Mouse (Mus musculus) cortical plate, adult 2 months (tissue): ENCODE results near the gene Igsf8. TPM values are rescaled to one million over a fixed set of nuclear protein-coding genes. Genes with fewer than 3 reads are reported as not detected.

ENCODE experiments used
- H3K27ac ChIP-seq: fragments of 200-500 bp; 2 replicates; pipeline ENCODE4 v1.5.1; 2012; ENCODE audit warnings: low read length, control low read depth, inconsistent platforms; ENCODE audit not compliant: insufficient read depth
- H3K4me1 ChIP-seq: fragments of 200-500 bp; 2 replicates; pipeline ENCODE4 v1.6.1; 2011; ENCODE audit warnings: low read length; ENCODE audit not compliant: control insufficient read depth, insufficient read depth
- H3K4me3 ChIP-seq: fragments of 200-500 bp; 2 replicates; pipeline ENCODE4 v1.5.1; 2011; ENCODE audit warnings: mild to moderate bottlenecking, low read length, control low read depth; ENCODE audit not compliant: insufficient read depth
- CTCF ChIP-seq: fragments of 200-500 bp; IDR thresholded peaks from 2 replicates; pipeline ENCODE4 v1.5.1; 2011; ENCODE audit warnings: mild to moderate bottlenecking, control low read depth, low read length; ENCODE audit not compliant: insufficient read depth; ENCODE audit errors: extremely low read depth
- POLR2A ChIP-seq: fragments of 200-500 bp; IDR thresholded peaks from 2 replicates; pipeline ENCODE4 v1.6.1; 2011; ENCODE audit warnings: mild to moderate bottlenecking, low read length, control low read depth; ENCODE audit not compliant: insufficient read depth; ENCODE audit errors: extremely low read depth
- polyA plus RNA-seq: library from polyadenylated mRNA; depleted of rRNA; stranded (reverse); fragments of >200 nt; gene quantifications from 2 replicates; pipeline ENCODE4 v1.2.3, GENCODE M21; 2012

Gene Igsf8
- polyA plus RNA-seq, 1 experiment = 318 TPM

DNA sequence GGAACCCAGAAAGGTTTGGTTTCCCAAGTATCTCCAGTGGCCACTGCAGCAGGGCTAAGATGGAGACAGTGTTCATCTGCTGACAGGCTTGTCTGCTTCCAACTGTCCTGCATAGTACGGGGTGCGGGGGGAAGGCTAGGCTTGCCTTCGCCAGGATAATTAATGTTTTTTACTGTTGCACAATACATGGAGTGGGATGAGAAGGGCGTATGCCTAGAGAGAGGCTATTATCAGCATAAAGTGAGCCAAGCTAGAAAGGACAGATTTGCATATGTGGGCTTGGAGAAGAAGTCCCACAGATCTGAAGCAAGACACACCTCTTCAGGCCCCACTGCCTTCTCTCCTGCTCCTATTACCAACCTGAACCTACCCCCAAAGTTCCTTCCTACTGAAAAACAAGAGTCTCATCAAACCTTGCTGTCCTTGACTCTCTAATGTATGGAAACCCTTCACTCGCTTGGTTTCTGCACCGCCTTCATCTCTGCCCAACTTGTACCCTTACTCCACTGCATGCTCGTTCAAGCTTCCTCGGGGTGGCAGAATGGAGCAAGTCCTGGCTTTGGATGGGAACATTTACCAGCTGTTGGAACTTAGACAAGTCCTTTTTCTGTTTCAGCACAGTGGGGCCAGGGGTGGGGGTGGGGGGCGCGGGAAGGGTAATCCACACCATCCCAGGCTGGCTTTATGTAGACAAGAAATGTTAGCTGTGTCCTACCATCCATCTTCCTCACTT, 20.2 kb downstream of the Igsf8 start:
- TF ChIP-seq CTCF (peak; percentile 31; the same call in 1 of the 2 replicates), POLR2A (peak; percentile 4; the same call in 1 of the 2 replicates)
- H3K27ac ChIP-seq = peak overlapping the region; percentile 27; the same call in 1 of the 2 replicates

DNA sequence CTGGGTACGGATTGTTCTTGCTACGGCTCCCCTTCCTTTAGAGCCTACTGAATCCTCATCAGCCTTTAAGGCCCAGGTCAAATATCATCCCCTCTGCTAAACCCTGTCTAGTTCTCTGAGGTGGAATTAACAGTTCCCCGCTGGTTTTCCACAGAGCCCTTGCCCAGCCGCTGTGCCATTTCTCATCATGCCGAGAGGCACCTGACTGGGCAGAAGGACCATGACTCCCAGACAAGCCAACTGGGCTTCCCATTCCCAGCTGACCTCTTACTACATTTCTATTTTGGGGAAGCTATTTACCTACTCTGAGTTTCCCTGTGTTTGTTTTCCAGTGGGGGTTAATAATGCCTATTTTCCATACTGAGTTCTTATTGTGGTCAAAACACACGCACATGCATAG, 21.6 kb downstream of the Igsf8 start:
- H3K4me1 ChIP-seq = peaks cover 9% of the 10 kb centered on the region
- H3K27ac ChIP-seq = 0 out of 2 replicates have a peak overlapping the region, but pooled peaks have one; percentile 25
- no peak overlapping the region for H3K4me3 ChIP-seq
- TF ChIP-seq CTCF (no peak), POLR2A (no peak)

More for the DNA sequence above, 20.2 kb downstream of the Igsf8 start:
- Histone ChIP-seq H3K4me1 (peaks cover 9% of the 10 kb centered on the region), H3K4me3 (no peak overlapping the region)

DNA sequence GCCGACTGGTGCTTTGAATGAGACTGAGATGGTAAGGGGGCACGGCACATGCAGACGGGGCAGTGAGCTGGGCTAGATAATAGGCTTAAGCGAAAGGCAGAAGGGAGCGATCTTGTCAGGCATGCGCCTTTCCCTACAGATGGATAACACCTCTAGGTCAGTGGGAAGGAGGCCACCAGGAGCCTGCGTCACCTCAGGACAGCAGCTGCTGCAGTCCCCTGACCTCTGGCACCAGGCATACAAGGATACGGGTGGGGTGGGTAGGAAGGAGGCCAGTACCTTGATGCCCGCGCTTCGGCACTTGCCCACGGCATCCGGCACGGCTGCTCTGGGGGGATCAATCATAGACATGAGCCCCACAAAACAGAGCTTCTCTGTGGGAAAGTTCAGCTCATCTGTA, 22.8 kb downstream of the Igsf8 start:
- Histone ChIP-seq H3K27ac (no peak overlapping the region), H3K4me1 (peaks cover 9% of the 10 kb centered on the region), H3K4me3 (no peak overlapping the region)
- TF ChIP-seq CTCF = no peak
- no peak for TF ChIP-seq POLR2A

DNA sequence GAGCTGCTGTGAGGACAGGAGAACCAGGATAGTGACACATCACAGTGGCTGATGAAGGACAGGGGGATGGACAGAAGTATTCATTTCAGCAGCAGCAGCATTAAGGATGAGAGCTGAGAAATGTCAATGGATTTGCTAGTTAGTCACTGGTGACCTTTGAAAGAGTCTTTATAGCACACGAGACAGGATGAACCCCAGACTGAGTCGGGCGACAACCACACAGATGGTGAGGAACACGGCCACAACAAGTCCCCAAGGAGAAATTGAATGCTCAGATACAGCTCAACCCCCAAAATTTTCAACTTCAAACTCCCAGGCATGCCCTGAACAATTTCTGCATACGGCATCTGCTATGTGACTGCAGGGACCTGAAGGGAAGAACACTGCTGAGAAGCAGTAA, 25.3 kb downstream of the Igsf8 start:
- Histone ChIP-seq H3K27ac (no peak overlapping the region), H3K4me1 (peaks cover 2% of the 10 kb centered on the region), H3K4me3 (no peak overlapping the region)
- TF ChIP-seq CTCF (no peak), POLR2A (no peak)

DNA sequence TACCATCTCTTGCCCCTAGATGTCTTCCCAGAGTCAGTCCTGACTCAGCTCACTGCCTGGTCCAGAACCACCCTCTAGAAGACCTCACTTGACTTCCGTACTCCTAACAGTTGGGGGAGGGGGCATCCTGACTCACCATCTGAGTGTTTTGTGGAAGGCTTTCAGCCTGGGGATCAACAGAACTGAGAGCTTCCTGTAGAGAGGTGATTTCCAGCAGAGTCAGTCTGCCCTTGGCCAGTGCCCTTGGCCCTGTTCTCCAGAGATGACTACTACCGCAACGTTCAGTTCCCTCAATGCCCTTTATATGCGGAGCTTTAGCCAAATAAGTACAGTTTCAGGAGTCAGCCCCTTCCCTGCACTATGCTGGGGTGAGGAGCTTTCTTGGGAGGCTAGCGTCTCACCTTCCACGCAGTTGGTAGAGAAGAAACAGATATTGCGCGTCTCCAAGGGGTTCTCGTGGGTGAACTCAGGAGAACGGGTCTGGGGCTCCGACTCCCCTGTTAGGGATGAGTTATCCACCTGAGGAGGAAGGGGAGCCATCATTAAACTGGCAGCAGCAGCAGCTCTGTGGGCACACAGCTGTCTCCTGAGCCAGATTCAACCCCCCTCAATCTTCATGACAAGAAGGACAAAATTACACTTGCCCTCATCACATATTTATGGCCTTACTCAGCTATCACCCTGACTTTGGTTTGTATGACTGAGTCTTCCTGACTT, 27.6 kb downstream of the Igsf8 start:
- no peak overlapping the region for H3K4me3 ChIP-seq
- H3K4me1 ChIP-seq = peaks cover 5% of the 10 kb centered on the region
- no peak for TF ChIP-seq POLR2A
- TF ChIP-seq CTCF = no peak
- H3K27ac ChIP-seq = no peak overlapping the region

DNA sequence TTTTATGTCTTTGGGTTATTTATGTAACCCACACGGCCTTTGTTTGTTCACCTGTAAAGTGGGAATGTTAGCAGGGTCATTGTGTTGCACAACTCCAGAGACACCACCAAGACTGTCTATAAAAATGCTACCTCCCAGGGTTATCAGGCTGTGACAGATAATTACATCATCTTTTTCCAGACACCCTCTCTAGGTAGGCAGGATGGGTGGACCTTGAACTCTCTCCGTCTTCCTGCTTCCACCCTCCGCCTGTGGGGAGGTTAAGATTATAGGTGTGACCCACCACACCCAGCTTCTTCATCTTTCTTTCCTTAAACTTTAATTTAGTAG, 28.1 kb downstream of the Igsf8 start:
- Histone ChIP-seq H3K4me1 (peaks cover 5% of the 10 kb centered on the region), H3K4me3 (no peak overlapping the region), H3K27ac (no peak overlapping the region)
- no peak for TF ChIP-seq POLR2A
- TF ChIP-seq CTCF = no peak

DNA sequence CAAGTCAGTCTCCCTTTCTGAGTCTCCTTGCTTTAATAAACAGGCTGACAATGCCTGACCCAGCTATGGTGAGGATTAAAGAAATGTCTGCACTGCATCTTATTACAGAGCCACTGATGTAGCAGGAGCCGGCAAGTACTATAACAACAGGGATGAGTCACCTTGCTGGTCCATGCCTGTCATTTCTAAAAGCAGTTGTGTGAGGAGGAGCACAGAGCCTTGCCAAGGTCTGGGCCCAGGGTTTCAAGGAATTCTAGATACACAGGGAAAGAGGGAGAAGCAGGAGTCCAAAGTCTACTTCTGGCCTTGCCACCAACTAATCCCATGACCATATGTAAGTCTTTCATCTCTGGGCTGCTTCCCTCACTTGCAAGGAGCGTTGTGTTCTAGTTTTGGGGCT, 31.4 kb downstream of the Igsf8 start:
- Histone ChIP-seq H3K4me1 (peaks cover 7% of the 10 kb centered on the region), H3K4me3 (no peak overlapping the region), H3K27ac (peak overlapping the region; percentile 77)
- no peak for TF ChIP-seq CTCF
- TF ChIP-seq POLR2A = 0 out of 2 replicates have a peak, but pooled peaks have one; percentile 6

DNA sequence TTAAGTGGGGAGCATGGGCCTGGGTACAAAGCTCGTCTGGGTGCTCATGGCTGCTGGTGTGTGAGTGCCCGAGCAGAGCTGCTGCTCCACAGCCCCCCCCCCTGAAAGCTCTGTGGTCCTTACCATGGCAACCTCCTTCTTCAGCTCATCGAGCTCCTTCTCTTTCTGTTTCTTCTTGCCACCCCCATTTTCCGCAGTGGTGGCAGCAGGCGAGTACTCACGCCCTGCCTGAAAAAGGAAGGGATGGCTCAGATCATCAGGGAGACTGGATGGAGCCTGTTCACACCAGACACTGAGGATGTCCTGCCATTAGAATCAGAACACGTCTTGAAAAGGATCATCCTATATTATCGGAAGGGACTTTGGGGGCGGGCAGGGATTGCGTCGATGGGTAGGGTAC, 32.0 kb downstream of the Igsf8 start:
- no peak for TF ChIP-seq POLR2A
- no peak for TF ChIP-seq CTCF
- peak overlapping the region; percentile 77 for H3K27ac ChIP-seq
- peaks cover 9% of the 10 kb centered on the region for H3K4me1 ChIP-seq
- H3K4me3 ChIP-seq = no peak overlapping the region

GRCm38 (mm10) chr1:172295751-172296197, 34.3 kb downstream of the Igsf8 start:
- TF ChIP-seq POLR2A = 0 out of 2 replicates have a peak, but pooled peaks have one; percentile 23
- TF ChIP-seq CTCF = no peak
- peak overlapping the region; percentile 60 for H3K4me3 ChIP-seq
- peaks cover 11% of the 10 kb centered on the region for H3K4me1 ChIP-seq
- H3K27ac ChIP-seq = peak overlapping the region; percentile 89

GRCm38 (mm10) chr1:172296816-172297510, 35.5 kb downstream of the Igsf8 start:
- H3K27ac ChIP-seq = peak overlapping the region; percentile 89
- TF ChIP-seq POLR2A = no peak
- peak overlapping the region; percentile 60 for H3K4me3 ChIP-seq
- peaks cover 11% of the 10 kb centered on the region for H3K4me1 ChIP-seq
